Mouse (Mus musculus) embryo, embryonic 10.5 days (tissue): ENCODE data around the gene Ntn1.

ENCODE experiments used
- DNase-seq: peaks from one replicate; pipeline ENCODE4 v3.0.0-alpha.2; 2015; ENCODE audit warnings: low spot score

The Ntn1 gene

GRCm38 (mm10) chr11:68270730-68271467 is 129.7 kb downstream of the Ntn1 start:
- no peak for DNase-seq

- DNase-seq = no peak
These were observed 136.3 kb downstream of the Ntn1 start for GRCm38 (mm10) chr11:68264276-68264675.

GRCm38 (mm10) chr11:68263100-68263499 is 137.5 kb downstream of the Ntn1 start:
- DNase-seq = no peak

GRCm38 (mm10) chr11:68261162-68261892 is 139.3 kb downstream of the Ntn1 start:
- no peak for DNase-seq

GRCm38 (mm10) chr11:68260399-68260798 is 140.2 kb downstream of the Ntn1 start:
- DNase-seq = no peak

GRCm38 (mm10) chr11:68258498-68258897 is 142.1 kb downstream of the Ntn1 start:
- no peak for DNase-seq

- no peak for DNase-seq
These were observed 147.1 kb downstream of the Ntn1 start for GRCm38 (mm10) chr11:68253531-68253930.

GRCm38 (mm10) chr11:68250106-68250505 is 150.5 kb downstream of the Ntn1 start:
- DNase-seq = no peak

- peak; percentile 32 for DNase-seq
These were observed 152.7 kb downstream of the Ntn1 start for GRCm38 (mm10) chr11:68247897-68248296.

GRCm38 (mm10) chr11:68244992-68245261 is 155.7 kb downstream of the Ntn1 start:
- DNase-seq = no peak

- DNase-seq = no peak
These were observed 156.2 kb downstream of the Ntn1 start for GRCm38 (mm10) chr11:68244254-68244991.

- peak; percentile 58 for DNase-seq
These were observed 160.9 kb downstream of the Ntn1 start for GRCm38 (mm10) chr11:68239756-68240155.

- DNase-seq = no peak
These were observed 167.1 kb downstream of the Ntn1 start for GRCm38 (mm10) chr11:68233469-68233965.

- DNase-seq = no peak
These were observed 169.1 kb downstream of the Ntn1 start for GRCm38 (mm10) chr11:68231558-68231957.

GRCm38 (mm10) chr11:68228941-68229665 is 171.5 kb downstream of the Ntn1 start:
- DNase-seq = peak; percentile 54

GRCm38 (mm10) chr11:68227837-68228236 is 172.8 kb downstream of the Ntn1 start:
- DNase-seq = no peak

- peak; percentile 69 for DNase-seq
These were observed 174.0 kb downstream of the Ntn1 start for GRCm38 (mm10) chr11:68226654-68227057.

- DNase-seq = no peak
These were observed 177.5 kb downstream of the Ntn1 start for GRCm38 (mm10) chr11:68223143-68223542.

GRCm38 (mm10) chr11:68222209-68222608 is 178.4 kb downstream of the Ntn1 start:
- no peak for DNase-seq

GRCm38 (mm10) chr11:68220733-68221132 is 179.9 kb downstream of the Ntn1 start:
- DNase-seq = peak; percentile 67

GRCm38 (mm10) chr11:68216041-68216440 is 184.6 kb downstream of the Ntn1 start:
- peak; percentile 57 for DNase-seq
